Mouse (Mus musculus): ENCODE results near the gene Prdx5. TPM values are rescaled to one million over a fixed set of nuclear protein-coding genes. Genes with fewer than 3 reads are reported as not detected.

The Prdx5 gene
- total RNA-seq (2021) (100 to 1,000 TPM; 297 to 298 TPM), polyA plus RNA-seq (2012; rRNA removed) (90.2 and 91.2 TPM in 2 replicates)
- long read RNA-seq, transcript Prdx5-201 (6 exons, 1,262 nt) = major isoform, 157 of 168 reads
- long read RNA-seq, transcript Prdx5-203 (5 exons, 755 nt) = minor isoform, 8 of 168 reads
- long read RNA-seq, partial matches to known transcripts = 0 of 168 reads
- long read RNA-seq, other reads (novel, unspliced or antisense) = 3 of 168 reads

GRCm38 (mm10) chr19:6909507-6910289, at the start of gene Prdx5, which contains the start of gene Trmt112:
Gene Prdx5, minus strand, starts transcription at chr19:6910106.
Gene Trmt112, plus strand, starts transcription at chr19:6909698.
- peak; percentile 94 for DNase-seq

- DNase-seq = peak; percentile 36
These were observed 46.6 kb upstream of the Prdx5 start for GRCm38 (mm10) chr19:6956461-6956860.

- DNase-seq = peak; percentile 9
These were observed 45.5 kb upstream of the Prdx5 start for GRCm38 (mm10) chr19:6955424-6955823.

GRCm38 (mm10) chr19:6954046-6954445, 44.1 kb upstream of the Prdx5 start:
- peak; percentile 61 for DNase-seq

GRCm38 (mm10) chr19:6952712-6953037, 42.8 kb upstream of the Prdx5 start:
- DNase-seq = peak; percentile 90

- peak; percentile 94 for DNase-seq
These were observed 42.2 kb upstream of the Prdx5 start for GRCm38 (mm10) chr19:6951994-6952711.

GRCm38 (mm10) chr19:6951381-6951968, 41.6 kb upstream of the Prdx5 start:
- DNase-seq = peak; percentile 98

DNA sequence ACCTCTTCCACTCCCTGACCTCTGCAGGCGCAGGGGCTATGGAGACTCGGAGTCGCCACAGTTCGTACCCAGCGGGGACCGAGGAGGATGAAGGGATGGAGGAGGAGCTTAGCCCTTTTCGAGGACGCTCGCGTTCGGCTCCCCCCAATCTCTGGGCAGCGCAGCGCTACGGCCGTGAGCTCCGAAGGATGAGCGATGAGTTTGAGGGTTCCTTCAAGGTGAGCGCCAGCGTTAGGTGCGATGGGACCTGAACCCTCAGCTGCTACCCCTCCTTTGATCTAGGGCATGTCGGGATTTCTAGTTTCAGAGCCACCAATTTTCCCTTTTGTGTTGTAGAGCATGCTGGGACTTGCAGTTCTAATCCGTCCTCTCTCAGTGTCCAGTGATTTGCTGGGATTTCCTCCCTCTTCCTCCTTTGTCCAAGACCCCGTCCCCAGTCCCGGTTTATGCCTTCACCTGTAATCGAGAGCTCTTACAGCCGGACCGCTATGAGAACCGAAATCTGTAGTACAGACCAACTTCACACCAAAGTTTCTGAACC, 40.8 kb upstream of the Prdx5 start:
- DNase-seq = peak; percentile 82

DNA sequence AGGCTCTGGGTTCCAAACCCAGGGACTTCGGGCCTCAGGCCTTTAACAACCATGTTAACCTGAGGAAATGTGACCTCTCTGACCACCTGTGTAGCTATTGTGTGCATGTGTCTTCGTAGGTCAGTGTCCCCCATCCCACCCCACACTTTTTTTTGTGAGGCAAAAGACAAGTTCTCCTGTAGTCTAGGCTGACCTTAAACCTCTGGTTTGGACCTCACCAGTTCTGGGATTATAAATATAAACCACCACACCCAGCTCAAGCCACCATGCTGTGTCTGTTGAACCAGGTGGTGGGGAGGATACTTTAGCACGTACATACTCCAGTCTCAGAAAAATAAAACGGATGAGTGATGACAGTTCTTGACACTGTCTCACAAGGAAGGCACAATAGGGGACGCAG, 40.0 kb upstream of the Prdx5 start:
- DNase-seq = no peak

DNA sequence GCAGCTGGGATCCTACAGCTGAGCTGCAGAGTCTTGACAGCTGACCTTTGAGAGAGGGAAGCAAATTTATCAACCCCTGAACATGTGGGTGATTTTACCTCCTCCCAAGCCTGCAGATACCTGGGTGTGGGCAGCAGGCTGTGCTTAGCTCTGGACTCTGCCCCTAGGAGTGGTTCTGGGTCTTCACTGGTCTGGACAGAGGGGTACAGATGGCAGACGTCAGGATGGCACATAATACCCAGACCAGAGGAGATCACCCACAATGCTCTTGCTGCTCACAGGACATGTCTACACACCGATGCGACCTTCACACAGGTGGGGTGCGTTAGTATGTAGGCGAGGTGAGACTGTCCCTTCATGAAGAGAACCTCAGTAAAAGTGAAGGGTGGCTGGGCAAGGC, 39.6 kb upstream of the Prdx5 start:
- DNase-seq = no peak

DNA sequence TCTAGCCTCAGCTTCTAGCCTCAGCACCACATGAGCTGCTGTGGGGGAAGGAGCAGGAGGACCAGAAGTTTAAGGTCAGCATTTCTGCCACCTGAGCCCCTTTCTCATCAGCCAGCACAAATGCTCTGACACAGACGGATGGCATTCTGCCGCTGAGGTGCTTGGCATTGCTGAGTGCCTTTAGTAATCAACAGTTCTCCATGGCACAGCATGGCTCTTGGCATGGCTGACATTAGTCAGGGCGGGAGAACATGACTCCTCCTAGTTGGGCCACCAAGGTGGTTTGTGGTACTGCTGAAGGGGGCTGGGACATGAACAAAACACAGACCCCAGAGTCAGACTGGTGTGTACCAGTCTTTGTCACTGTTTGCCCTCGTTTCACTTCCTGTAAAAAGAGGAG, 38.3 kb upstream of the Prdx5 start:
- DNase-seq = peak; percentile 14

GRCm38 (mm10) chr19:6947742-6948141, 37.8 kb upstream of the Prdx5 start:
- DNase-seq = no peak

DNA sequence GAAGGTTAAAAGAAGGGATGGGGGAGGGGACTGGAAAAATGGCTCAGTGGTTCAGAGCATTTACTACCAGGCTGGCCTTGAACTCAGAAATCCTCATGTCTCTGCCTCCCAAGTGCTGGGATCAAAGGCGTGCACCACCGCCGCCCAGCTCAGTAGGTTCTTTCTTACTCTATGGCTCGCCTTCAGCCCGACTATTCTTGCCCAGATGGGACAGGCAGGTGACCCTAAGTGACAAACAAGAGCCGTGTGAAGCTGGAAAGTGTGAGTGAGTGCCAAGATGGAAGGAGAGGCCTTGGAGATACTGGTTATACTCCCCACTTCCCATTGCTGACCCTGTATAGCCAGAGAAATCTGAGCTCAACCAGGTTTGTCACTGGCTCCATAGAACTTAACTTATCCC, 33.8 kb upstream of the Prdx5 start:
- DNase-seq = no peak

- DNase-seq = no peak
These were observed 32.9 kb upstream of the Prdx5 start for GRCm38 (mm10) chr19:6942764-6943163.

- peak; percentile 98 for DNase-seq
These were observed 32.4 kb upstream of the Prdx5 start, which contains the start of gene Gpr137 for GRCm38 (mm10) chr19:6942249-6942691. Gene Gpr137, minus strand, starts transcription at chr19:6942480.

- peak; percentile 96 for DNase-seq
These were observed 31.7 kb upstream of the Prdx5 start, which contains the start of gene Bad for GRCm38 (mm10) chr19:6941372-6942248. Gene Bad, plus strand, starts transcription at chr19:6941861.

GRCm38 (mm10) chr19:6940396-6941351, 30.8 kb upstream of the Prdx5 start:
- peak; percentile 29 for DNase-seq

GRCm38 (mm10) chr19:6939106-6940002, 29.4 kb upstream of the Prdx5 start:
- DNase-seq = no peak
